Mouse (Mus musculus): ENCODE results near the gene Psme2b. TPM values are rescaled to one million over a fixed set of nuclear protein-coding genes. Genes with fewer than 3 reads are reported as not detected.
"Not testable (repeated sequence)": the region's sequence is repeated elsewhere in the genome, so short reads cannot be mapped to it uniquely, and the experiment has no call there.

Gene Psme2b
- polyA plus RNA-seq, 2 experiments = 0.88 to 2.8 TPM

DNA sequence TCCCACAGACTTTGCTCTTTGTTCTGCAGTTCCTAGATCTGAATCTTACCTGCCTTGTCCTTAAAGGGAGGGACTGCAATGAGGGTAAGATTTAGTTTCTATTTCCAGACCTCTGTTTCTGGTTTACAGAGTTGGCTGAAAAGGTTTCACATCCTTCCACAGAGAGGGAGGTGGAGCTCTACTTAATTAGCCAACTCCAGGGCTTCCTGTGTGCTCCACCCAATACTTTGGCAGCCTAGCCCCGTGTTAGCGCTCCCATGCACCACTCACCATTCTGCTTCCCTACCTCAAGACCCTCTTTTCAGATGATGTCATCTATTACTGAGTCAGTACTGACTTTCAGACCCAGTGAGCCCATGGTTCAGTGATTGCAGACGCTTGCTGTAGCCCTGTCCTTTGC lies 33.3 kb upstream of the Psme2b start, which contains the start of gene 9930111J21Rik1:
Gene 9930111J21Rik1 (minus strand): TSS at position 148 of the 400 bp plus-strand sequence.
- H3K27ac ChIP-seq (replicated peaks; ENCODE audit: low read depth, low read length); DNase-seq (ENCODE audit: low spot score); H3K9ac ChIP-seq (ENCODE audit: low read depth, low read length, severe bottlenecking); H3K27me3 ChIP-seq (ENCODE audit: control insufficient read depth, insufficient read depth, low read length); H3K4me2 ChIP-seq (replicated peaks; ENCODE audit: low read depth, low read length, severe bottlenecking); H3K36me3 ChIP-seq (ENCODE audit: control insufficient read depth, insufficient read depth, low read length); H3K9me3 ChIP-seq (ENCODE audit: control insufficient read depth, low read length); ATAC-seq (ENCODE audit: low FRiP score, low read depth); H3K4me1 ChIP-seq (ENCODE audit: control insufficient read depth, insufficient read depth, low read length); H3K4me3 ChIP-seq (replicated peaks; ENCODE audit: low read length): not testable (repeated sequence)
- WGBS = no CpG with 5 or more reads among the region's 3 CpGs

DNA sequence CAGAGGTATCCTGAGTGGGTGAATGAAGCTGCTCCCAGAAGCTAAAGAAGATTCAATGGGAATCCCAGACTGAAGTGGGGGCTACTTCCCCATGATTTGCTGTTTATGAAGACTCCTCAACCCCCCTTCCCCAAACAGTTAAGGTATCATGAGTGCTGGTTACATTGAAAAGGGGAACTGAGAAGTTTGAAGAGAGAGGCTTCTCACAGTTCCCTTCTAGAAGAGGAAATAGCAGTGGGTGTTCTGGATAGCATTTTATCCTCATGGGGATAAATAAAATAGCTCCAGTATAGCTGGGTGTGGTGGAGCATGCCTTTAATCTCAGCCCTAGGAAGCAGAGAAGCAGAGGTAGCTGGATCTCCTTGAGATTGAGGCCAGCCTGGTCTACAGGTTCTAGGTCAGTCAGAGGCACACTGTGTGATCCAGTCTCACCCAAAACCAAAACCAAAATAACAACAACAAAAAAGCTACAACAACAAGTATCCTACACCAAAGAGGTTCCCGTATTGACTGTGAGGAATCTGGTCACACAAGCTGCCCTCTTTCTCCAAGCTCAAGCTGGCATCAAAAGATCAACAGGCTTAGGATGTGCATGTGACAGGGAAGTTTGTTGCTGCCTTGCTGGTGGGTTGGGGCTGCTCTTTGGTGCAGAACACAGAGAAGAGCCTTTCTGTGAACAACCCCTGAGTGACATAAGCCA lies 32.4 kb upstream of the Psme2b start, which contains the start of gene Olfr56:
Gene Olfr56 (plus strand): TSS at position 650 of the 700 bp plus-strand sequence.
- not testable (repeated sequence) for H3K4me2 ChIP-seq (replicated peaks; ENCODE audit: low read depth, low read length, severe bottlenecking); H3K27me3 ChIP-seq (ENCODE audit: control insufficient read depth, insufficient read depth, low read length); H3K9ac ChIP-seq (ENCODE audit: low read depth, low read length, severe bottlenecking); H3K9me3 ChIP-seq (ENCODE audit: control insufficient read depth, low read length); DNase-seq (ENCODE audit: low spot score); H3K4me3 ChIP-seq (replicated peaks; ENCODE audit: low read length); H3K36me3 ChIP-seq (ENCODE audit: control insufficient read depth, insufficient read depth, low read length); H3K27ac ChIP-seq (replicated peaks; ENCODE audit: low read depth, low read length); H3K4me1 ChIP-seq (ENCODE audit: control insufficient read depth, insufficient read depth, low read length); ATAC-seq (ENCODE audit: low FRiP score, low read depth)
- WGBS = no CpG with 5 or more reads among the region's 1 CpGs

DNA sequence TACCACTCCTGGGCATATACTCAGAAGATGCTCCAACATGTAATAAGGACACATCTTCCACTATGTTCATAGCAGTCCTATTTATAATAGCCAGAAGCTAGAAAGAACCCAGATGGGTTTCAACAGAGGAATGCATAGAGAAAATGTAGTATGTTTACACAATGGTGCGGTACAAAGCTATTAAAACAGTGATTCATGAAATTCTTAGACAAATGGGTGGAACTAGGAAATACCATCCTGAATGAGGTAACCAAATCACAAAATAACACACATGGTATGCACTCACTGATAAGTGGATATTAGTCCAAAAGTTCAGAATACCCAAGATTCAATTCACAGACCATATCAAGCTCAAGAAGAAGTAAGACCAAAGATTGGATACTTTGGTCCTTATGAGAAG lies 28.7 kb upstream of the Psme2b start:
- not testable (repeated sequence) for DNase-seq (ENCODE audit: low spot score); H3K27me3 ChIP-seq (ENCODE audit: control insufficient read depth, insufficient read depth, low read length); H3K36me3 ChIP-seq (ENCODE audit: control insufficient read depth, insufficient read depth, low read length); H3K4me3 ChIP-seq (replicated peaks; ENCODE audit: low read length); H3K4me1 ChIP-seq (ENCODE audit: control insufficient read depth, insufficient read depth, low read length); ATAC-seq (ENCODE audit: low FRiP score, low read depth); H3K9me3 ChIP-seq (ENCODE audit: control insufficient read depth, low read length); H3K4me2 ChIP-seq (replicated peaks; ENCODE audit: low read depth, low read length, severe bottlenecking); H3K9ac ChIP-seq (ENCODE audit: low read depth, low read length, severe bottlenecking); H3K27ac ChIP-seq (replicated peaks; ENCODE audit: low read depth, low read length)
- no CpG with 5 or more reads among the region's 1 CpGs for WGBS

DNA sequence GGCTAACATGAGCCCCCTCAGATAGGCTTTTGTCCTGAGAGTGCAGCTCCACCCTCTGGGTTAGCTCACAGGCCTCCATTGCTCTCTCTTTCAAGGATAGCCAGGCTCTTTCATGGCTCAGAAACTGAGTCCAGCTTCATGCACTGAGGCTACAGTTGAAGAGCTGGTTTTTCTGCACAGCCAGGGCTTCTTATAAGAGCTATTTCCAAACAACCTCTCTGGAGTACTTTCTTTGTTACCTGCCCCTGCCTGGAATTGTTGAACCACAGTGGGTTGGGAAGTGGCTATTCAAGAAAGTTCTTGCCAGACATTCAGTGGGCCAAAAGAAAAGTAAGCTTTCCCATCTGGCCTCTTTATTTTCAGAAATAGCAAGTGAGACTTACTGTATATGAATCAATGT lies 6.7 kb downstream of the Psme2b start:
- not testable (repeated sequence) for H3K9me3 ChIP-seq (ENCODE audit: control insufficient read depth, low read length); H3K9ac ChIP-seq (ENCODE audit: low read depth, low read length, severe bottlenecking); H3K36me3 ChIP-seq (ENCODE audit: control insufficient read depth, insufficient read depth, low read length); H3K4me3 ChIP-seq (replicated peaks; ENCODE audit: low read length); H3K27ac ChIP-seq (replicated peaks; ENCODE audit: low read depth, low read length); H3K4me1 ChIP-seq (ENCODE audit: control insufficient read depth, insufficient read depth, low read length); H3K27me3 ChIP-seq (ENCODE audit: control insufficient read depth, insufficient read depth, low read length); H3K4me2 ChIP-seq (replicated peaks; ENCODE audit: low read depth, low read length, severe bottlenecking); ATAC-seq (ENCODE audit: low FRiP score, low read depth); DNase-seq (ENCODE audit: low spot score)

DNA sequence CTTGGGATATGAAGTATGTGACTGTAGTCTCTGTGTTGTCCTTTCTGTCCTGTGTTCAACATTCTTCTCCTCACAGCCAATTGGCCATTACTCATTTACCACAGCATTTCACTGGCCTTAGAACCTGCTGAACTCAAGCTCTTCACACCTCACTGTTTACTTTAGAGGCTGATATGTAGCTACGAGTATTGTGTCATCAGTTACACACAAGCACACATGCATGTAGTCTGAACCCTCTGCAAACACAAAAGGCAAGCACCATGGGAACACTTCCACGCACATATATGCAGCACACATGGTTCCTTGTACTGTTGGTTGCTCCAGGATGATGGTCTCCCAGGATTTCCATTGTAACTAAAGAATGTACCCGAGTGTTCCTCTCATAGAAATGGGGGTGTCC lies 10.7 kb downstream of the Psme2b start:
- not testable (repeated sequence) for DNase-seq (ENCODE audit: low spot score); H3K36me3 ChIP-seq (ENCODE audit: control insufficient read depth, insufficient read depth, low read length); H3K27me3 ChIP-seq (ENCODE audit: control insufficient read depth, insufficient read depth, low read length); H3K9ac ChIP-seq (ENCODE audit: low read depth, low read length, severe bottlenecking); H3K27ac ChIP-seq (replicated peaks; ENCODE audit: low read depth, low read length); H3K4me2 ChIP-seq (replicated peaks; ENCODE audit: low read depth, low read length, severe bottlenecking); H3K4me3 ChIP-seq (replicated peaks; ENCODE audit: low read length); ATAC-seq (ENCODE audit: low FRiP score, low read depth); H3K4me1 ChIP-seq (ENCODE audit: control insufficient read depth, insufficient read depth, low read length); H3K9me3 ChIP-seq (ENCODE audit: control insufficient read depth, low read length)
- no CpG with 5 or more reads among the region's 3 CpGs for WGBS

DNA sequence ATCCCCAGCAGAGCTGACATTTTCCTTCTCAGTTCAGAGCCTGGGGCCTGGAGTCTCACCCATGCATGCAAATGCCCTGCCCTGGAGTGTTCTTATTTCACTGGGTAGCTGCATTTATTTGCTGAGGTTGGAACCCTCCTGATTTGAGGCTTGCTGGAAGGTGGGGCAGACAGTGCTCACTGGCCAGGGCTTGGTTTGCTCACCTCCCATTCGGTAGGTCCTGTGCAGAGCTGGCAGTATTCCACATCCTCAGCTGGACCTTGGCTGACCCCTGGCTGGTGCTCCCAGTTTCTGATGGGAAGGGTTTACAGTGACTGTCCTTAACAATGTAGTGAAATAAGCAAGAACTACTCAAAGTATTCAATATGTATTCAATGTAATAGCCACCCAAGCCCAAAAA lies 12.1 kb downstream of the Psme2b start:
- not testable (repeated sequence) for H3K36me3 ChIP-seq (ENCODE audit: control insufficient read depth, insufficient read depth, low read length); H3K27me3 ChIP-seq (ENCODE audit: control insufficient read depth, insufficient read depth, low read length); ATAC-seq (ENCODE audit: low FRiP score, low read depth); H3K4me2 ChIP-seq (replicated peaks; ENCODE audit: low read depth, low read length, severe bottlenecking); H3K9me3 ChIP-seq (ENCODE audit: control insufficient read depth, low read length); H3K4me1 ChIP-seq (ENCODE audit: control insufficient read depth, insufficient read depth, low read length); H3K4me3 ChIP-seq (replicated peaks; ENCODE audit: low read length); DNase-seq (ENCODE audit: low spot score); H3K27ac ChIP-seq (replicated peaks; ENCODE audit: low read depth, low read length); H3K9ac ChIP-seq (ENCODE audit: low read depth, low read length, severe bottlenecking)
- no CpG with 5 or more reads among the region's 1 CpGs for WGBS

DNA sequence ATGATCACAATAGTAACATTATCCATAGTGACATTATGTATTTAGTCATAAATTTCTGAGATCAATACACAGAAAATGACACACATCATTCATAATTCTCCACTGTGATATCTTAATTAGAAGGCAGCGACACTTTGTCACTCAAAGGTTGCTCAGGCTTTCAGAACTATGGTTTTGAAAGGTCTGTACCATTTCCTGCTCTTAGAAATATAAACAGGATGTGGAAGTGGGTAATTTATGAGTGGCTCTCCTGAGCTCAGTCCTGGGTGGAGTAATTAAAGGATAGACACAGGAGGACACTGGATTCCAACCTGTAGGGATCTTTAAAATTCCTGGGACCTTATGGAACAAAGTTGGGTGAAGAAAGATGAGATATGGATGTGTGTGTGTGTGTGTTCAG lies 12.6 kb downstream of the Psme2b start:
- not testable (repeated sequence) for DNase-seq (ENCODE audit: low spot score); ATAC-seq (ENCODE audit: low FRiP score, low read depth); H3K4me3 ChIP-seq (replicated peaks; ENCODE audit: low read length); H3K27me3 ChIP-seq (ENCODE audit: control insufficient read depth, insufficient read depth, low read length); H3K27ac ChIP-seq (replicated peaks; ENCODE audit: low read depth, low read length); H3K4me2 ChIP-seq (replicated peaks; ENCODE audit: low read depth, low read length, severe bottlenecking); H3K9me3 ChIP-seq (ENCODE audit: control insufficient read depth, low read length); H3K4me1 ChIP-seq (ENCODE audit: control insufficient read depth, insufficient read depth, low read length); H3K36me3 ChIP-seq (ENCODE audit: control insufficient read depth, insufficient read depth, low read length); H3K9ac ChIP-seq (ENCODE audit: low read depth, low read length, severe bottlenecking)
- 63% methylated on average over 1 of the region's 1 CpGs for WGBS

DNA sequence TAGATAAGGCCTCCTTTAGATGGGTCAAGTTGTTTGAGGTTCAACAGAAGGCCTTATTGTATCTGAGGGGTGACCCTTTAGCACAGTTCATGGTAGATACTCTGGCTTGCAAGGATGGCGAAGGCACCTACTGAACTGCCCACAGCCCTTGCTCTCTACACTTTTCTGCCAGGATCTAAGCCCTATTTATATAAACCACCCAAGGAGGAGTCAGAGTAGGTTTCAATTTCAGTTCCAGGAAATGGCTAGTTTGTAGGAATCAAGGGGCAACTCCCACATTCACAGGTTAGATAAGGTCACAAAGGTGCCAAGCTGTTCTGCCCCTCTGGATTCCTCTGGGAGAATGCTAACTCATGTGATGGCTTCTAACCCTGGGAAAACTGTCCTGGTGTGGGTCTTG lies 17.9 kb downstream of the Psme2b start:
- not testable (repeated sequence) for DNase-seq (ENCODE audit: low spot score); H3K27me3 ChIP-seq (ENCODE audit: control insufficient read depth, insufficient read depth, low read length); H3K4me1 ChIP-seq (ENCODE audit: control insufficient read depth, insufficient read depth, low read length); H3K4me2 ChIP-seq (replicated peaks; ENCODE audit: low read depth, low read length, severe bottlenecking); H3K9me3 ChIP-seq (ENCODE audit: control insufficient read depth, low read length); H3K4me3 ChIP-seq (replicated peaks; ENCODE audit: low read length); H3K36me3 ChIP-seq (ENCODE audit: control insufficient read depth, insufficient read depth, low read length); H3K27ac ChIP-seq (replicated peaks; ENCODE audit: low read depth, low read length); ATAC-seq (ENCODE audit: low FRiP score, low read depth); H3K9ac ChIP-seq (ENCODE audit: low read depth, low read length, severe bottlenecking)
- WGBS = 81% methylated on average over 1 of the region's 1 CpGs

All from limb, embryonic 14.5 days (tissue).